Mouse (Mus musculus) heart, adult 2 months (tissue): ENCODE data around the gene Arhgap35.

ENCODE experiments used
- CTCF ChIP-seq: fragments of 200-600 bp; IDR thresholded peaks from 2 replicates; pipeline ENCODE4 v1.8.1; 2022; ENCODE audit warnings: antibody characterized with exemption, mild to moderate bottlenecking, moderate library complexity
- EP300 ChIP-seq: fragments of 200-500 bp; IDR thresholded peaks from 2 replicates; pipeline ENCODE4 v1.6.1; 2011; ENCODE audit warnings: low read depth, low read length, control low read depth; ENCODE audit not compliant: insufficient read depth
- POLR2A ChIP-seq: fragments of 200-500 bp; IDR thresholded peaks from 2 replicates; pipeline ENCODE4 v1.6.1; 2011; ENCODE audit warnings: mild to moderate bottlenecking, low read depth, low read length, control low read depth; ENCODE audit not compliant: insufficient read depth

GRCm38 (mm10) chr7:16452587-16453073 is 162.2 kb downstream of the Arhgap35 start, which contains the start of gene Tmem160:
- no peak for TF ChIP-seq CTCF
- no peak for TF ChIP-seq POLR2A
- no peak for TF ChIP-seq EP300
